Comparison of ENCODE assay signal across 14 mouse cellular contexts in genomic region chr10:110094433-110094832, GRCm38 (mm10).
DNase-seq lines count a peak whose midpoint lies in the region; ATAC-seq lines count a peak whose summit lies in the region.
"Had no signal": no experiment of that assay in that cellular context is flagged by ENCODE, and none has a peak within 500 bp of the region (broad histone marks: within the 10 kb centered on the region; RNA-seq: fewer than 3 reads in every experiment).

No protein-coding gene starts in this region.

- DNase-seq in adrenal gland, adult (ENCODE audit: inconsistent age in 2 of 2, low spot score in 1 of 2): peak; percentile 14 to 26
- DNase-seq in adrenal gland, postnatal 25 days: no peak
- DNase-seq in kidney, adult 11 months: peak; percentile 10
- peak; percentile 24 for DNase-seq in Muller cell, postnatal 12 days (ENCODE audit: inconsistent ontology term)
- peak; percentile 56 to 58 for DNase-seq in kidney, postnatal 36 days
- no peak for DNase-seq in midbrain, embryonic 11.5 days (ENCODE audit: low spot score, missing footprints)
- DNase-seq: cerebellum, adult 9-10 months had no signal

- no peak overlapping the region for H3K9ac ChIP-seq in kidney, embryonic 16.5 days (replicated peaks; ENCODE audit: low read length)
- no peak overlapping the region for H3K9ac ChIP-seq in midbrain, embryonic 11.5 days (ENCODE audit: low read length)
- H3K9ac ChIP-seq: limb, embryonic 15.5 days had no signal

- H3K27ac ChIP-seq in kidney, embryonic 16.5 days (ENCODE audit: low read length): no peak overlapping the region
- H3K27ac ChIP-seq in midbrain, embryonic 11.5 days (ENCODE audit: low read depth, low read length): no peak overlapping the region
- H3K27ac ChIP-seq: embryonic facial prominence, embryonic 10.5 days; heart, adult 2 months; hindbrain, embryonic 10.5 days; limb, embryonic 15.5 days had no signal

- no peak for ATAC-seq in kidney, embryonic 16.5 days (ENCODE audit: low FRiP score, low TSS enrichment)
- ATAC-seq in inflammation-experienced regulatory T-cells, adult 6 months: no peak
- no peak for ATAC-seq in midbrain, embryonic 11.5 days (ENCODE audit: low FRiP score)
- ATAC-seq: intestine, embryonic 16.5 days had no signal

- H3K27me3 ChIP-seq in kidney, embryonic 16.5 days (ENCODE audit: insufficient read depth, low read length): no peaks in the 10 kb centered on the region
- H3K27me3 ChIP-seq in midbrain, embryonic 11.5 days (ENCODE audit: control insufficient read depth, insufficient read depth, low read length): no peaks in the 10 kb centered on the region
- H3K27me3 ChIP-seq: limb, embryonic 15.5 days had no signal

- H3K9me3 ChIP-seq in kidney, embryonic 16.5 days (ENCODE audit: low read length): no peaks in the 10 kb centered on the region
- H3K9me3 ChIP-seq in midbrain, embryonic 11.5 days (ENCODE audit: control insufficient read depth, low read length): no peaks in the 10 kb centered on the region
- H3K9me3 ChIP-seq: embryonic facial prominence, embryonic 10.5 days; hindbrain, embryonic 10.5 days; limb, embryonic 15.5 days had no signal

- no peak overlapping the region for H3K4me3 ChIP-seq in kidney, embryonic 16.5 days (ENCODE audit: low read length)
- no peak overlapping the region for H3K4me3 ChIP-seq in midbrain, embryonic 11.5 days (ENCODE audit: low read depth, low read length)
- H3K4me3 ChIP-seq: embryonic facial prominence, embryonic 10.5 days; heart, adult 2 months; hindbrain, embryonic 10.5 days; limb, embryonic 15.5 days had no signal

- H3K4me2 ChIP-seq in kidney, embryonic 16.5 days (replicated peaks; ENCODE audit: low read depth, low read length): no peak overlapping the region
- no peak overlapping the region for H3K4me2 ChIP-seq in midbrain, embryonic 11.5 days
- H3K4me2 ChIP-seq: limb, embryonic 15.5 days had no signal

- no peaks in the 10 kb centered on the region for H3K4me1 ChIP-seq in kidney, embryonic 16.5 days (ENCODE audit: insufficient read depth, low read length)
- no peaks in the 10 kb centered on the region for H3K4me1 ChIP-seq in midbrain, embryonic 11.5 days (ENCODE audit: control insufficient read depth, insufficient read depth, low read length)
- H3K4me1 ChIP-seq: hindbrain, embryonic 10.5 days; limb, embryonic 15.5 days had no signal

- no peaks in the 10 kb centered on the region for H3K36me3 ChIP-seq in kidney, embryonic 16.5 days (ENCODE audit: insufficient read depth, low read length)
- no peaks in the 10 kb centered on the region for H3K36me3 ChIP-seq in midbrain, embryonic 11.5 days (ENCODE audit: control insufficient read depth, insufficient read depth, low read length)
- H3K36me3 ChIP-seq: embryonic facial prominence, embryonic 10.5 days; hindbrain, embryonic 10.5 days; limb, embryonic 15.5 days had no signal

Comparison
In these comparisons a context has a peak if more than half of its experiments do, and no peak if none do; other contexts are left out.
1. DNase-seq: peak in adrenal gland, adult (2 of 2), kidney, adult 11 months (single experiment), Muller cell, postnatal 12 days (single experiment) and kidney, postnatal 36 days (2 of 2); none in adrenal gland, postnatal 25 days (single experiment) and midbrain, embryonic 11.5 days (single experiment).